Mouse (Mus musculus) lung, postnatal 0 days (tissue): Measurements from ENCODE around the gene Spata48.

Source experiments
- CTCF ChIP-seq: IDR thresholded peaks from 2 replicates; pipeline ENCODE4 v1.5.1; 2016; ENCODE audit warnings: antibody characterized with exemption, mild to moderate bottlenecking
- EP300 ChIP-seq: IDR thresholded peaks from 2 replicates; pipeline ENCODE4 v1.6.1; 2016; ENCODE audit warnings: antibody characterized with exemption, mild to moderate bottlenecking, control low read depth

DNA sequence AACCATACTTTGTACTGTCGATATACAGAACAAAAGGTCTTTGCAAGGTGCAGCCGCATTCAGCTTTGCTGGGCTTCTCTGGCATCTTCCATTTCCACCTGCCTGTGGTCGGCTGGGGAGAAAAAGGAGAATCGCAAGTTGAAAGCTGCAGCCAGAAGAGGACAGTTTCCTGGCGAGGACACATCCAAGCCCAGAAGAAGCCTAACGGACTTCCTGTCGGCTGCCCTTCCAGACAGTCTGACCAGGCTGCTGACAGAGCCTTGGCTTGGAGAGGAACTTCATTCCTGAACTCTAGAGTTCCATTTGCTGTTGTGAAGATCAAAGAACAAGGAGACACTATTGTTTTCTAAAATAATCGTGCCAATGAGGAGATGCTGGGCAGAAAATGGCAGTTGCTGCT lies 93.7 kb downstream of the Spata48 start:
- TF ChIP-seq CTCF, result no peak
- no peak for TF ChIP-seq EP300
